Mouse (Mus musculus): ENCODE measurements around the gene Ptprn2. TPM values are rescaled to one million over a fixed set of nuclear protein-coding genes. Genes with fewer than 3 reads are reported as not detected.
A peak's percentile ranks its signal among the peaks of the same experiment; 100 is the strongest.

The Ptprn2 gene
- polyA plus RNA-seq, 1 experiment from 2014 or later, result 10.4 TPM

DNA sequence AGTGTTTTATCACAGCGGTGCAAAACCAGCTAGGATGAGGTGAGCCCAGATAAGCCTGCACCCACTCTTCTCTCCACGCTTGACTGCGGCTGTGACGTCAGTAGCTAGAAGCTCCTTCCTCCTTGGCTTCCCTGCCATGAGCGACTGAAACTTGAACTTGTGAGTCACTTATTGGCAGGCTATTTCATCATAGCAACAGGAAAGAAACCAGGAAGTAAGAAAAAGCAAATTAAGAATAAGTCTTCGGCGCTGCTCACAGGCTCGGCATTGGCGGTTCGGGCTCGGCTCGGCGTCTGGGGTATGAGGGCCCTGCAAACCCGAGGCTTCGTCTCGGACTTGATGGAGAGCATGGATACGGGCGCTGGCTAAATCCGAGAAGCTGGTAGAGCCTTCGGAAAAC lies 111.5 kb downstream of the Ptprn2 start:
- Histone ChIP-seq H3K36me3 (no peaks in the 10 kb centered on the region), H3K4me1 (peaks cover 30% of the 10 kb centered on the region), H3K4me3 (no peak overlapping the region), H3K9ac (replicated peaks) (no peak overlapping the region), H3K9me3 (no peaks in the 10 kb centered on the region), H3K4me2 (replicated peaks) (no peak overlapping the region), H3K27ac (replicated peaks) (no peak overlapping the region), H3K27me3 (no peaks in the 10 kb centered on the region)
- no peak for ATAC-seq (replicated peaks)
- WGBS, result 94% methylated on average over 20 of the region's 20 CpGs

- Histone ChIP-seq H3K9ac (replicated peaks) (no peak overlapping the region), H3K27ac (replicated peaks) (peak overlapping the region; percentile 67; the same call in 1 of the 2 replicates), H3K27me3 (no peaks in the 10 kb centered on the region), H3K36me3 (no peaks in the 10 kb centered on the region), H3K4me2 (replicated peaks) (no peak overlapping the region), H3K4me1 (peaks cover 30% of the 10 kb centered on the region), H3K4me3 (no peak overlapping the region), H3K9me3 (no peaks in the 10 kb centered on the region)
- WGBS, result 62% methylated on average over 5 of the region's 5 CpGs
- 0 out of 2 replicates have a peak, but pooled peaks have one; percentile 15 for ATAC-seq (replicated peaks)
Observed at GRCm38 (mm10) chr12:116597670-116598069, 112.2 kb downstream of the Ptprn2 start.

DNA sequence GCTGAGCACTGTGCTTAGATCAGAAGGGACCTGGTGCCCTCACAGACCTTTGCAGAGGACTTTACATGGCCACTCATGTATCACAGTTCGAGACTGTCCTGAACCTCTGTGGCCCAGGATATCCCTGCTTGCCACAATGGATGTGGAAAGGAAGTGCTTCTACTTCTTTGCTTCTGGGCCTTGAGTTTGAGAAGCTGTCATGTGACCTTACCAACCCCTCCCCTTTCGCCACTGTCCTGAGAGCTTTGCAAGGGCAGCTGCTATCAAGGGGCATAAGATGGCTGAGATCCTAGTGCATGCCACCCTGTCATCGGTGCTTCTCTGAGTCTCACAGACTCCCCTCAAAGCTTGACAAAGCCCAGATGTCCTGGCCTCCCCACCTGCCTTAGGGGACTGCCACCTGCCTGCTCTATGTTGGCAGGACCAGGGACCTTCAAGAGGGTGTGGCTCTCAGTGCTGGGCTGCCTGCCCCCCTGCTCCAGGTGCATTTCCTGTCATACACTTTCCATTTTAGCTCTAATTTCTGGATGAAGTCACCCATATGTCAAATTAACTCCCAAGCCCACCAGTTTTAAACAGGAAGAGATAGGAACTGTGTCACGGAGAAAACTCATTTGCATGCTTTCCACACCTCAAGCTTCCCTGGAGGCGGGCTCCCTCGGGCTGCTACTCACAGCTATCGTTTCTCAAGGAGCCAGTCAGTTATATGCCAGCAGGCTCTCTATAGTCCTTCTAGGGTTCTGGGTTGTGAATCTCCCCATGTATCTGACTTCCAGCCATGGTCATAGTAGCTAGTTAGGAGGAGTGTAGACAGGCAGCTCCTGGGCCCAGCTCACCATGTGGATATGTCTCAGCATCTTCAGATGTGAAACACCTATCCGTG lies 112.8 kb downstream of the Ptprn2 start:
- Histone ChIP-seq H3K4me1 (peaks cover 30% of the 10 kb centered on the region), H3K36me3 (no peaks in the 10 kb centered on the region), H3K9me3 (no peaks in the 10 kb centered on the region), H3K27me3 (no peaks in the 10 kb centered on the region), H3K27ac (replicated peaks) (peak overlapping the region; percentile 67), H3K4me2 (replicated peaks) (no peak overlapping the region), H3K9ac (replicated peaks) (no peak overlapping the region), H3K4me3 (no peak overlapping the region)
- peak; percentile 20 for ATAC-seq (replicated peaks)
- 60% methylated on average over 8 of the region's 8 CpGs for WGBS

DNA sequence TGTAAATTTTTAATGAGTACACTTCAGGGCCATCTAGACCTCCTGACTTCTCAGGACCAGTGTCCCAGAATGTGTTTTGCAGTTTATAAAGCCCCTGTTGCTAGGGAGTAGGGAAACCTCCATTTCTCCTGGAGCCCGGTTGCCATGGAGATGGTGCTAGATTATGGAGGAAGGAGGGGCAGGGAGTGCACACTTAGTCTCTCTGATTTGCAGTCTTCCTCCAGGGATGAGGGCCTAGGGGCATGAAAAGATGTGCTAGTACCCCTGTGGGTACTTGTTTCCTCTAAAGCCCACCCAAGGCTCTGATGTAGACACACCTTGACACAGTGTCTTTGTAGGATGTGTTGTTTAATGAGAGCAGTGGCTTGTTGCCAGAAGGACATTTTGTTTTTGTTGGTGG lies 114.0 kb downstream of the Ptprn2 start:
- no peaks in the 10 kb centered on the region for H3K27me3 ChIP-seq
- H3K4me1 ChIP-seq, result peaks cover 28% of the 10 kb centered on the region
- H3K4me3 ChIP-seq, result no peak overlapping the region
- peak; percentile 89 for ATAC-seq (replicated peaks)
- WGBS, result 59% methylated on average over 1 of the region's 1 CpGs
- no peak overlapping the region for H3K9ac ChIP-seq (replicated peaks)
- H3K9me3 ChIP-seq, result no peaks in the 10 kb centered on the region
- no peak overlapping the region for H3K4me2 ChIP-seq (replicated peaks)
- H3K36me3 ChIP-seq, result no peaks in the 10 kb centered on the region
- H3K27ac ChIP-seq (replicated peaks), result peak overlapping the region; percentile 75

- Histone ChIP-seq H3K4me3 (no peak overlapping the region), H3K9me3 (no peaks in the 10 kb centered on the region), H3K27ac (replicated peaks) (peak overlapping the region; percentile 75), H3K4me2 (replicated peaks) (no peak overlapping the region), H3K4me1 (peaks cover 25% of the 10 kb centered on the region), H3K27me3 (no peaks in the 10 kb centered on the region), H3K9ac (replicated peaks) (no peak overlapping the region), H3K36me3 (no peaks in the 10 kb centered on the region)
- peak; percentile 53; the same call in 1 of the 2 replicates for ATAC-seq (replicated peaks)
- 60% methylated on average over 6 of the region's 6 CpGs for WGBS
Observed at GRCm38 (mm10) chr12:116600054-116600453, 114.5 kb downstream of the Ptprn2 start.

DNA sequence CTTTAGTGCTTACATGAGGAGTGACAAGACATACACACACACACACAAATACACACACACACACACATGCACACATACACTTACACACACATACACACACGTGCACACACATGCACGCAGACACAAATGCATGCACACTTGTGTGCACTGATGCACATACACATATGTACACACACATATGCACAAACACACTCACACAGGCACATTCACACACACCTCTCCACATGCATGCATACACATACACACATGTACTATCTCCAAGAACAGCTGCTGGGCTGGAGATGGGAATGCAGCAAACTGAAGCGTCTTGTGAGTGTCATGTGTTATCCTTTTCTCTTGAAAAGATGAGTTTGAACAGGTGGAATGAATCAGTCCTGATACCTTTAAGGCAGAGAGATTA lies 115.9 kb downstream of the Ptprn2 start:
- no peaks in the 10 kb centered on the region for H3K9me3 ChIP-seq
- ATAC-seq (replicated peaks), result no peak
- no peak overlapping the region for H3K9ac ChIP-seq (replicated peaks)
- H3K27ac ChIP-seq (replicated peaks), result no peak overlapping the region
- no peak overlapping the region for H3K4me2 ChIP-seq (replicated peaks)
- no peak overlapping the region for H3K4me3 ChIP-seq
- whole genome bisulfite sequencing, result 91% methylated on average over 3 of the region's 3 CpGs
- H3K36me3 ChIP-seq, result no peaks in the 10 kb centered on the region
- peaks cover 25% of the 10 kb centered on the region for H3K4me1 ChIP-seq
- H3K27me3 ChIP-seq, result no peaks in the 10 kb centered on the region

- no peak overlapping the region for H3K27ac ChIP-seq (replicated peaks)
- ATAC-seq (replicated peaks), result no peak
- 74% methylated on average over 5 of the region's 5 CpGs for WGBS
Observed at GRCm38 (mm10) chr12:116601921-116602320, 116.4 kb downstream of the Ptprn2 start.

GRCm38 (mm10) chr12:116608598-116608997 lies 123.1 kb downstream of the Ptprn2 start:
- H3K4me3 ChIP-seq, result no peak overlapping the region
- no peaks in the 10 kb centered on the region for H3K9me3 ChIP-seq
- H3K4me2 ChIP-seq (replicated peaks), result no peak overlapping the region
- no peak overlapping the region for H3K27ac ChIP-seq (replicated peaks)
- no peaks in the 10 kb centered on the region for H3K27me3 ChIP-seq
- H3K9ac ChIP-seq (replicated peaks), result no peak overlapping the region
- WGBS, result 81% methylated on average over 6 of the region's 6 CpGs
- no peaks in the 10 kb centered on the region for H3K4me1 ChIP-seq
- H3K36me3 ChIP-seq, result no peaks in the 10 kb centered on the region
- ATAC-seq (replicated peaks), result no peak

More at GRCm38 (mm10) chr12:116601921-116602320, 116.4 kb downstream of the Ptprn2 start:
- no peaks in the 10 kb centered on the region for H3K36me3 ChIP-seq
- H3K4me2 ChIP-seq (replicated peaks), result no peak overlapping the region
- H3K4me3 ChIP-seq, result no peak overlapping the region
- no peaks in the 10 kb centered on the region for H3K9me3 ChIP-seq
- H3K4me1 ChIP-seq, result peaks cover 25% of the 10 kb centered on the region
- no peak overlapping the region for H3K9ac ChIP-seq (replicated peaks)
- H3K27me3 ChIP-seq, result no peaks in the 10 kb centered on the region

DNA sequence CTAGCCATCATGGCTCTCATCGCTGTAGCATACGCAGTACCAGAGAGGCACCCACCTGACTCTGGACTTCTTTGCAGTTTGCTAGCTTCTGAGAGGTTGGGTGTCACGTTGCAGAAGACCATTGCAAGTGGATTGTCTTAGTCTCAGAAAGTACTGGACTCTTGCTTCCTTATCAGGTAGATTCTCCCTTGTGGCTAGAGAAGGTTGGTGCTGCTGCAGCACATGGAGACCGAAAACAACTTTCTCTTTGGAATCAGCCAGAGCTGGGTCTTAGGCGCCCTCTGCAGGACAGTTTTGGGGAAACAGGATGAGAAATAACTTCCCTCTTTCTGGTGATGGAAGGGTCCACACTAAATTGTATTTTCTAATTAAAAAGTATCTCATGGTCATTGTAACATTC lies 134.3 kb downstream of the Ptprn2 start:
- 41% methylated on average over 5 of the region's 5 CpGs for WGBS

GRCm38 (mm10) chr12:116620299-116620698 lies 134.8 kb downstream of the Ptprn2 start:
- Histone ChIP-seq H3K9me3 (no peaks in the 10 kb centered on the region), H3K4me3 (no peak overlapping the region), H3K9ac (replicated peaks) (no peak overlapping the region), H3K27me3 (no peaks in the 10 kb centered on the region), H3K4me2 (replicated peaks) (no peak overlapping the region), H3K4me1 (no peaks in the 10 kb centered on the region), H3K36me3 (no peaks in the 10 kb centered on the region), H3K27ac (replicated peaks) (no peak overlapping the region)
- 75% methylated on average over 3 of the region's 3 CpGs for WGBS
- ATAC-seq (replicated peaks), result peak; percentile 38

More for the DNA sequence above, 134.3 kb downstream of the Ptprn2 start:
- Histone ChIP-seq H3K9ac (replicated peaks) (no peak overlapping the region), H3K9me3 (no peaks in the 10 kb centered on the region), H3K27ac (replicated peaks) (no peak overlapping the region), H3K27me3 (no peaks in the 10 kb centered on the region), H3K36me3 (no peaks in the 10 kb centered on the region), H3K4me1 (no peaks in the 10 kb centered on the region), H3K4me2 (replicated peaks) (no peak overlapping the region), H3K4me3 (no peak overlapping the region)
- ATAC-seq (replicated peaks), result peak; percentile 45

- Histone ChIP-seq H3K9ac (replicated peaks) (no peak overlapping the region), H3K4me2 (replicated peaks) (no peak overlapping the region), H3K27ac (replicated peaks) (no peak overlapping the region), H3K27me3 (no peaks in the 10 kb centered on the region), H3K4me3 (no peak overlapping the region), H3K36me3 (no peaks in the 10 kb centered on the region), H3K9me3 (no peaks in the 10 kb centered on the region), H3K4me1 (no peaks in the 10 kb centered on the region)
- 81% methylated on average over 10 of the region's 10 CpGs for WGBS
- ATAC-seq (replicated peaks), result no peak
Observed at GRCm38 (mm10) chr12:116621325-116622040, 136.0 kb downstream of the Ptprn2 start.

GRCm38 (mm10) chr12:116622665-116623387 lies 137.3 kb downstream of the Ptprn2 start:
- Histone ChIP-seq H3K9ac (replicated peaks) (no peak overlapping the region), H3K4me2 (replicated peaks) (no peak overlapping the region), H3K4me1 (no peaks in the 10 kb centered on the region), H3K4me3 (no peak overlapping the region), H3K27me3 (no peaks in the 10 kb centered on the region), H3K36me3 (no peaks in the 10 kb centered on the region), H3K9me3 (no peaks in the 10 kb centered on the region), H3K27ac (replicated peaks) (no peak overlapping the region)
- no peak for ATAC-seq (replicated peaks)
- WGBS, result 55% methylated on average over 6 of the region's 6 CpGs
